Mouse (Mus musculus): ENCODE measurements at regions not wholly inside any gene's neighbourhood (a gene's known extent, or its start where the extent isn't known, plus 50 kb on each side); places are given as distances from the start of the nearest gene placed in this dataset.

DNA sequence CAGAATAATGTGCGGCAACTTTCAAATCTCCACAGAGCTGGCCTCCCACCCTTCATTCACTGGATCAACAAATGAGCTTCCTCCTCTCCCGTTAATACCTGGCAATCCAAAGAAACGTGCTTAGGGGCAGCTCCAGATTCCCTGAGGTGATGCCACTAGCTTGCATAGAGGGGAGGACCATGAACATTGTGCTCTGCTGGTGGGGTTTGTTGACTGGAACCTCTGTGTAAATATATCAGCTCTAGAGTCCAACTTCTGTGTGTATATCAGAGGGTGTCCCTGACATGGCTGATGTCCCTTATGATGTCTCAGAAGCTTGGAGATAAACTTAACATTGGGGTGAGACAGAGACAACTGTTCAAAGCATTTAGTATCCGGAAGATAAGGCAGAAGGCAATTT lies 209.6 kb upstream of the Prep start:
- H3K9me3 ChIP-seq, result no peaks in the 10 kb centered on the region
- H3K27ac ChIP-seq, result no peak overlapping the region
- H3K4me3 ChIP-seq, result no peak overlapping the region
- H3K27me3 ChIP-seq, result no peaks in the 10 kb centered on the region
- H3K36me3 ChIP-seq, result no peaks in the 10 kb centered on the region
- no peaks in the 10 kb centered on the region for H3K4me1 ChIP-seq (replicated peaks)
- WGBS, result 87% methylated on average over 4 of the region's 4 CpGs
- H3K9ac ChIP-seq, result no peak overlapping the region
- ATAC-seq (ENCODE audit: low FRiP score), result no peak
- no peak overlapping the region for H3K4me2 ChIP-seq

DNA sequence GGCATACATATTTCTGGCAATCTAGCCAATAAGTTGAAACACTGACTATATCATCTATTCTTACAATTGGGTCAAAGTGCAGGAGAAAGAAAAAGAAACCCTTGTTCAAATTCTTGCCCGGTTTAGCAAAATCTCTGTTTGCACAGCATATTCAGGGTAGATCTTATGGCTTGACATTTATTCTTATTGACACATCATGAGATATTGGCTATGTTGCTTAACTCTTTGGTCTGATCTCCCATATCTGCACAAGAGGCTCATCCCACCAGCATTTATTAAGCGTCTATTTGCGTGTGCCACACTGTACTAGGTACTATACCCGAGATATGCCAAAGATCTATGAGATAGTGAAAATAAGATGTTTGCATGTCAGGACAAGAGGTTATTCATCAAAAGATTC lies 212.9 kb upstream of the Prep start:
- H3K27me3 ChIP-seq, result no peaks in the 10 kb centered on the region
- H3K4me3 ChIP-seq, result no peak overlapping the region
- no peaks in the 10 kb centered on the region for H3K9me3 ChIP-seq
- H3K4me1 ChIP-seq (replicated peaks), result no peaks in the 10 kb centered on the region
- H3K9ac ChIP-seq, result no peak overlapping the region
- no peak for ATAC-seq (ENCODE audit: low FRiP score)
- no peak overlapping the region for H3K27ac ChIP-seq
- WGBS, result 96% methylated on average over 4 of the region's 4 CpGs
- H3K36me3 ChIP-seq, result no peaks in the 10 kb centered on the region
- no peak overlapping the region for H3K4me2 ChIP-seq

- no peak overlapping the region for H3K4me2 ChIP-seq
- no peak overlapping the region for H3K9ac ChIP-seq
- no peak overlapping the region for H3K4me3 ChIP-seq
- H3K27me3 ChIP-seq, result no peaks in the 10 kb centered on the region
- no peak for ATAC-seq (ENCODE audit: low FRiP score)
- no peaks in the 10 kb centered on the region for H3K4me1 ChIP-seq (replicated peaks)
- no peaks in the 10 kb centered on the region for H3K36me3 ChIP-seq
- no peaks in the 10 kb centered on the region for H3K9me3 ChIP-seq
- 72% methylated on average over 4 of the region's 4 CpGs for WGBS
- H3K27ac ChIP-seq, result no peak overlapping the region
Measured at GRCm38 (mm10) chr10:44849016-44849415, 218.0 kb upstream of the Prep start.

GRCm38 (mm10) chr10:44846765-44847164 lies 220.2 kb upstream of the Prep start:
- no peaks in the 10 kb centered on the region for H3K4me1 ChIP-seq (replicated peaks)
- no peak overlapping the region for H3K27ac ChIP-seq
- no peak overlapping the region for H3K4me2 ChIP-seq
- no peaks in the 10 kb centered on the region for H3K27me3 ChIP-seq
- no peak for ATAC-seq (ENCODE audit: low FRiP score)
- no peaks in the 10 kb centered on the region for H3K9me3 ChIP-seq
- no peak overlapping the region for H3K9ac ChIP-seq
- WGBS, result 90% methylated on average over 3 of the region's 3 CpGs
- no peak overlapping the region for H3K4me3 ChIP-seq
- no peaks in the 10 kb centered on the region for H3K36me3 ChIP-seq

GRCm38 (mm10) chr10:44846149-44846548 lies 220.9 kb upstream of the Prep start:
- H3K9me3 ChIP-seq, result no peaks in the 10 kb centered on the region
- no peaks in the 10 kb centered on the region for H3K36me3 ChIP-seq
- no peak overlapping the region for H3K4me3 ChIP-seq
- H3K4me1 ChIP-seq (replicated peaks), result no peaks in the 10 kb centered on the region
- H3K4me2 ChIP-seq, result no peak overlapping the region
- WGBS, result 23% methylated on average over 2 of the region's 2 CpGs
- H3K27me3 ChIP-seq, result no peaks in the 10 kb centered on the region
- no peak for ATAC-seq (ENCODE audit: low FRiP score)
- H3K9ac ChIP-seq, result no peak overlapping the region
- no peak overlapping the region for H3K27ac ChIP-seq

GRCm38 (mm10) chr10:44840449-44840848 lies 226.6 kb upstream of the Prep start:
- WGBS, result 85% methylated on average over 2 of the region's 2 CpGs
- H3K4me1 ChIP-seq (replicated peaks), result no peaks in the 10 kb centered on the region
- H3K9ac ChIP-seq, result no peak overlapping the region
- no peaks in the 10 kb centered on the region for H3K27me3 ChIP-seq
- H3K4me3 ChIP-seq, result no peak overlapping the region
- no peak overlapping the region for H3K27ac ChIP-seq
- no peaks in the 10 kb centered on the region for H3K9me3 ChIP-seq
- H3K4me2 ChIP-seq, result no peak overlapping the region
- H3K36me3 ChIP-seq, result no peaks in the 10 kb centered on the region
- ATAC-seq (ENCODE audit: low FRiP score), result no peak

- no peak overlapping the region for H3K27ac ChIP-seq
- H3K4me3 ChIP-seq, result no peak overlapping the region
- no peaks in the 10 kb centered on the region for H3K36me3 ChIP-seq
- no peaks in the 10 kb centered on the region for H3K27me3 ChIP-seq
- ATAC-seq (ENCODE audit: low FRiP score), result no peak
- H3K9ac ChIP-seq, result no peak overlapping the region
- no peak overlapping the region for H3K4me2 ChIP-seq
- no peaks in the 10 kb centered on the region for H3K9me3 ChIP-seq
- no peaks in the 10 kb centered on the region for H3K4me1 ChIP-seq (replicated peaks)
- WGBS, result 95% methylated on average over 1 of the region's 1 CpGs
Measured at GRCm38 (mm10) chr10:44832455-44832854, 234.5 kb upstream of the Prep start.

DNA sequence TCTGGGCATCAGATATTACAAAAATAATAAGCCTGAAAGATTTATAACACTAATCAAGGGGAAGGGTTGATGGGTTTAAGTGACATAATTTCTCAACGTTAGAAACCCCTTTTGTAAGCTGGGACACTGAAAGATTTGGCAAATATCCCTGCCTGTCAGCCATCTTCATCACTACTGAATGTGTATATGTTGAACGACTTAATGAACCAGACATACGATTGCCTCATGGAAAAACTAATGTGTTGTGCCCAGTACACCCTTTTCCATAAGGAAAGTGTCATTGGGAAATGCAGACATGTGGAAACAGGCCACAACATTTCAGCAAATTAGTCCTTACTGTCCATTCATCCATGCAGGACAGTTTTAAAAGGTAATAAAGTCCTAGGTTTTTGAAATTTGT lies 240.7 kb upstream of the Prep start:
- Histone ChIP-seq H3K4me3 (no peak overlapping the region), H3K4me2 (no peak overlapping the region), H3K9me3 (no peaks in the 10 kb centered on the region), H3K27ac (no peak overlapping the region), H3K4me1 (replicated peaks) (no peaks in the 10 kb centered on the region), H3K9ac (no peak overlapping the region), H3K27me3 (no peaks in the 10 kb centered on the region), H3K36me3 (no peaks in the 10 kb centered on the region)
- no peak for ATAC-seq (ENCODE audit: low FRiP score)
- 81% methylated on average over 3 of the region's 3 CpGs for WGBS

DNA sequence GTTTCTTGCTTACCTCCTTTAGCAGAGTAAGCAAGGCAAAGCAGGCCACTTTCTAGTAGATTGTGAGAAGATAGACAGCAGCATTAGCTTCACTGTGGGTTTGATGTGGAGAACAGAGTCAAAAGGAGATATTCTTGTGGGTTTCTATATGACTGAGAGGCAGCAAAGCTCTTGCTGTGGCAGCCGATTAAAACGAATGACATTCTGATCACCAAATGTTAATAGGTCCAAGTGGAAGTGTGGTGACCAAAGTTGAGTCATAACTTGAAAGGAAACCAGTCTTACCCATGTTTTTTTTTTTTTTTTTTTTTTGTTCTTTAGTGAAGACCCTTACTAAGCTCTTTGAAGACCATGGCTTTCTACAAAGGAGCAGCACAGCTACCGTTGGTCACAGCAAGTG lies 245.3 kb upstream of the Prep start:
- Histone ChIP-seq H3K9ac (no peak overlapping the region), H3K36me3 (no peaks in the 10 kb centered on the region), H3K4me2 (no peak overlapping the region), H3K4me1 (replicated peaks) (no peaks in the 10 kb centered on the region), H3K27ac (no peak overlapping the region), H3K4me3 (no peak overlapping the region), H3K9me3 (no peaks in the 10 kb centered on the region), H3K27me3 (no peaks in the 10 kb centered on the region)
- 89% methylated on average over 3 of the region's 3 CpGs for WGBS
- ATAC-seq (ENCODE audit: low FRiP score), result no peak

DNA sequence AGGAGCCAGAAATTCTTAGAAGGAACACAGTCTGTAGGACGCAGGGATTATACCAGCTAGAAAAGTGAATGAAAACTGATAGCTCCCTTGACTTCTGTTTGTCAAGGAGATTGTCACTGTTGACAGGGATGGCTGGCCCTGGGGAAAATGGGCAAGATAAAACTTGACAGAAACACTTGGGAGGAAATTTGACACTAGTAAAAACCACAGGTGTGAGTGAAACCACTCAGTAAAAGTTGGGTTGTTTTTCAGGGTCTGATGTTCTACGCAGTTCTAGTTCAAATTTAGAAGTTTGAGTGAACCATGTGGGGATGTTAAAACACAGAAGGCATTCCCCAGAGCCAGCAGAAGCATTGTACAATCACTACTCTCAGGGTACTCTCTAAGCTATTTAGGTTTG lies 246.6 kb upstream of the Prep start:
- 81% methylated on average over 2 of the region's 2 CpGs for WGBS
- Histone ChIP-seq H3K36me3 (no peaks in the 10 kb centered on the region), H3K27ac (no peak overlapping the region), H3K4me1 (replicated peaks) (no peaks in the 10 kb centered on the region), H3K4me3 (no peak overlapping the region), H3K9ac (no peak overlapping the region), H3K27me3 (no peaks in the 10 kb centered on the region), H3K9me3 (no peaks in the 10 kb centered on the region), H3K4me2 (no peak overlapping the region)
- no peak for ATAC-seq (ENCODE audit: low FRiP score)

GRCm38 (mm10) chr10:44819361-44819760 lies 247.6 kb upstream of the Prep start:
- WGBS, result 92% methylated on average over 2 of the region's 2 CpGs
- no peak for ATAC-seq (ENCODE audit: low FRiP score)
- H3K27ac ChIP-seq, result no peak overlapping the region

GRCm38 (mm10) chr10:44818615-44819014 lies 248.4 kb upstream of the Prep start:
- no peaks in the 10 kb centered on the region for H3K9me3 ChIP-seq
- no peaks in the 10 kb centered on the region for H3K36me3 ChIP-seq
- H3K4me1 ChIP-seq (replicated peaks), result no peaks in the 10 kb centered on the region
- H3K4me2 ChIP-seq, result no peak overlapping the region
- H3K27me3 ChIP-seq, result no peaks in the 10 kb centered on the region
- WGBS, result 95% methylated on average over 1 of the region's 1 CpGs
- no peak for ATAC-seq (ENCODE audit: low FRiP score)
- H3K9ac ChIP-seq, result no peak overlapping the region
- H3K27ac ChIP-seq, result no peak overlapping the region
- no peak overlapping the region for H3K4me3 ChIP-seq

More at GRCm38 (mm10) chr10:44819361-44819760, 247.6 kb upstream of the Prep start:
- Histone ChIP-seq H3K4me3 (no peak overlapping the region), H3K27me3 (no peaks in the 10 kb centered on the region), H3K36me3 (no peaks in the 10 kb centered on the region), H3K9ac (no peak overlapping the region), H3K9me3 (no peaks in the 10 kb centered on the region), H3K4me2 (no peak overlapping the region), H3K4me1 (replicated peaks) (no peaks in the 10 kb centered on the region)

GRCm38 (mm10) chr10:44796205-44796604 lies 267.9 kb upstream of the Prdm1 start:
- WGBS, result 60% methylated on average over 1 of the region's 1 CpGs
- H3K27ac ChIP-seq, result no peak overlapping the region
- no peaks in the 10 kb centered on the region for H3K27me3 ChIP-seq

GRCm38 (mm10) chr10:44785386-44785785 lies 257.1 kb upstream of the Prdm1 start:
- Histone ChIP-seq H3K4me2 (no peak overlapping the region), H3K36me3 (no peaks in the 10 kb centered on the region), H3K27ac (no peak overlapping the region), H3K4me1 (replicated peaks) (no peaks in the 10 kb centered on the region), H3K4me3 (no peak overlapping the region), H3K9me3 (no peaks in the 10 kb centered on the region), H3K27me3 (no peaks in the 10 kb centered on the region), H3K9ac (no peak overlapping the region)
- WGBS, result 61% methylated on average over 6 of the region's 6 CpGs
- ATAC-seq (ENCODE audit: low FRiP score), result no peak

More at GRCm38 (mm10) chr10:44796205-44796604, 267.9 kb upstream of the Prdm1 start:
- Histone ChIP-seq H3K36me3 (no peaks in the 10 kb centered on the region), H3K4me3 (no peak overlapping the region), H3K9ac (no peak overlapping the region), H3K9me3 (peaks cover 17% of the 10 kb centered on the region), H3K4me2 (no peak overlapping the region), H3K4me1 (replicated peaks) (no peaks in the 10 kb centered on the region)
- ATAC-seq (ENCODE audit: low FRiP score), result no peak
